Mouse (Mus musculus) gastrocnemius, postnatal 36 days (tissue): ENCODE data around the gene Plch1. TPM values are rescaled to one million over a fixed set of nuclear protein-coding genes. Genes with fewer than 3 reads are reported as not detected.

Source experiments
- DNase-seq, 2 experiments: peaks; one replicate each; pipeline ENCODE4 v3.0.0; 2022
- intact Hi-C: fragments of 180-260 bp; cut with DNase I; formaldehyde crosslinking; loops from one replicate; pipeline ENCODE4 v1.15.1; 2025
- long read RNA-seq, 2 experiments: library from polyadenylated mRNA; stranded (forward); transcript quantifications; one replicate each; pipeline ENCODE4 v2.0.0; 2021
- total RNA-seq, 2 experiments: library from RNA; stranded (reverse); gene quantifications; 2 replicates each; pipeline ENCODE4 v1.2.3; 2021

Gene Plch1
- total RNA-seq, result not detected
- long read RNA-seq, experiment 1, result 0 reads
- long read RNA-seq, experiment 2, result 0 reads

DNA sequence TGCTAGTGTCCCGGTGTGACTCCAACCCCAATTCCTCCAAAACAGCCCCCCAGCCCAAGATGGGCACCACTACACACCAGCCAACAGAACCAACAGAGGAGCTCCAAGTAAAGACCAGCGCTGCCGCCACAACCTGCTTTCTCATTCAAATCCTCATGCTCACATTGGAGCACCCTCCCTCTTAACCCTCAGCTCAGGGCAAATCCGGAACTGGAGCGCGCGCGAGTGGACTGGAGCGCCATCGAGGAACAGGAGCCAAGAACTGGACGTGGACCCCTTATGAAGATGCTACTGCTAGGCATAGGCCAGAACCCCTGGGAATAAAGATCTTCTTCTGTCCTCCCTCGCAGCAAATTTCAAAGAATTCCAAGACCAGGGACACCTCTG lies at the start of gene Plch1:
Gene Plch1, minus strand, starts transcription at position 164 of the 387 bp plus-strand sequence.
- intact Hi-C loops, result no loop called here
- DNase-seq, result no peak

DNA sequence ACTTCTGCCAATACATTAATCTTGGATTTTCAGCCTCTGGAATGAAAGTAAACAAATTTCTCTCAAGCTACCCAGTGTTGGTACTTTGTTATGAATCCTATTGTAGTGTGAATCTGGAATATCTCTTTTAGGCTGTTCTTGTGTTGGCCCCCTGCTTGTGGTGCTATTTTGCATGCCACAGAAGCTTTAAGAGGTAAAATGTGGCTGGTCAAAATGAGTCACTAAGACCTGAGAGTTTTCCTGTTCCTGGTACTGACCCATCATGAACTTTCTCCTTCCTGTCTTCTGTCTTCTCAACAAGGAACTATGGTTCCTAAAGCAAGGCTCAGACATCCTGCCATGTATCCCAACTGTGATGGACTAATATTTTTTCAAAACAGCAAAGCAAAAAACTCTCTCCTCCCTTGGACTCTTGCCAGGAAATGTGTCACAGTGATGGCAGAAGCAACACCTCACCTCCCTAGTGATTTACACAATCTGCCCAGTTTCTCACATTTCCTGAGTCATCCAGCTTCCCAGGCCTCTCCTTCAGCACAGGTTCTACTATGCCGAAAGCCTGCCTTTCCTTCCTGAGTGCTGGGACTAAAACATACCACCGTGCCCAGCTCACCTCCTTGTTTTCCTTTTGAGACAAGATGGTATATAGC lies 42.1 kb upstream of the Plch1 start:
- intact Hi-C loops, result no loop called here
- DNase-seq, result no peak

DNA sequence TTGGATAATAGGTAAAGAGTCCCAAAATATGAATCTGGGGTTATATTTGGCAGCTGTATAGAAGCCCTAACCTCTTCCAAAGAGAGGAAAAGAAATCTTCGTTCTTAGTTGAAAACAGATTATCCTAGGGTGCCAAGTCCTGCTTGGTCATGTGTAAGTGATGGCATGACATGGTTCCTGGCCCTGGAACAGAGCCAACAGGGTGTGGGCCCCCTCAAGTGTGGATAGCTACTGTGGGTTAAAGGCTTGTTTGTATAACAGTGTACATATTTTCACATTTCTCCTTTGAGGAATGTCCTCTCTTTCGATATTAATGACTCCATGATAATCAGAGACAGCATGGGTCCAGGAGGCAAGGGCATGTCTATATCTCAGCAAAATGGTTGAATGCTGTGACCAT lies 39.7 kb upstream of the Plch1 start:
- intact Hi-C loops, result no loop called here
- no peak for DNase-seq

DNA sequence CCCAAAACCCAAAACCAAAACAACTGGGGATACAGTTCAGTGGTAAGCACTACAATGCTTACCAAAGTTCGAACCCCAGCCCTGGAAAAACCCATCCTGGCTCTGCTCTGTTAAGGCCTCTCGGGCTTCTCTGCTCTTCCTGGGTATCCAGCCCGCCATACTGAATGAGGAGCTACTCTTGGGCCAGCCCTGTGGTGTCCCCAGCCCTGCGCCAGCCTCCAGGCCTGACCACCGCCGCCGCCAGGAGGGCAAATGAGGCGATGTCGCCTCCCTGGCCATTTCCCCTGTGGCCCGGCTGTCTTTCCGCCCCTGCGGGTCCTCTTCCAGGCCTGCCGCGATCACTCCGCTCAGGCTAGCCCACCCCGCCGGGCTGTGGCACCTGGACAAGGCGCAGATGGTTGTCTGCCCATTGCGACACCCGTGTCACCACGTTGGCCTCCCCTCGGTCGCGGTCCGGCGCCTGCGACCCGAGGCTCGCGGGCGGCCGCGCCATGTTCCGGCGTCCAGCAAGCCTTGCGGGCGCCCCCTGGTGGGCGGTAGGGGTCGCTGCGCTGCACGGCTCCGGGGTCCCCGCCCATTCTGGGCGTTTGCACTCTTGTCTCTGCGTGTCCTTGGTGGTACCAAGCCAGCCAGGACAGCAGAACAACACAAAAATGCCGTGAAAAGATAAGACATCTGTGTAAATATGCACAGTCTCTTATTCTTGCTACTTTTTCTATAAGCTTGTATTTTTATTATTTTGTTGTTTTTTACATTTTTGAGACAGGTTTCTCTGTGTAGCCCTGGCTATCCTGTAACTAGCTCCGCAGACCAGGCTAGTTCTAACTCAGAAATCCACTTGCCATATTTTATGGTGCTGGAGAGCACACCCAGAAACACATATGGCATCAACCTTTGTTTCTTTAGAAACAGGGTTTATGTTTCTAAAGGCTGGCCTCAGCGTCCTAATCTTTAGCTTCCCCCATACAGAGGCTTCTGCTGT lies 29.9 kb upstream of the Plch1 start, which contains the start of gene E130311K13Rik:
Gene E130311K13Rik, minus strand, starts transcription at position 595 of the 982 bp plus-strand sequence.
- DNase-seq, result peak; percentile 83 to 87
- intact Hi-C loops, result loop anchor here (5.0 kb wide), 1 partner anchor 377 kb away; no protein-coding TSS in a partner anchor

DNA sequence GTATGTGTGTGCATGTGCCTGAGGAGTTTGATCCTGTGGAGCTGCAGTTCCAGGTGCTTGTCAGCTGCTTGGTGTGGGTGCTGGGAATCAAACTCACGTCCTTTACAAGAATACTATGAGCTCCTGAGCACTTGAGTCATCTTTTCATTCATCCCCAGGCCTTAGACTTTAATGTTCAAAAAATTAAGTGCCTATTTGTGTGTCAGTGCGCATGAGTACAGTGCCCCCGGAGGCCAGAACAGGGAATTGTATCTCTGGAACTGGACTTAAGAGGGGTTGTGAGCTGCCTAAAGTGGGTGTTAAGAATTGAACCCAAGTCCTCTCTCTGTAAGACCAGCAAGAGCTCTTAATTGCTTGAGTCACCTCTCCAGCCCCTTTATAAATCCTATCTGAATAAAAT lies 20.4 kb upstream of the Plch1 start:
- DNase-seq, result no peak
- intact Hi-C loops, result no loop called here

DNA sequence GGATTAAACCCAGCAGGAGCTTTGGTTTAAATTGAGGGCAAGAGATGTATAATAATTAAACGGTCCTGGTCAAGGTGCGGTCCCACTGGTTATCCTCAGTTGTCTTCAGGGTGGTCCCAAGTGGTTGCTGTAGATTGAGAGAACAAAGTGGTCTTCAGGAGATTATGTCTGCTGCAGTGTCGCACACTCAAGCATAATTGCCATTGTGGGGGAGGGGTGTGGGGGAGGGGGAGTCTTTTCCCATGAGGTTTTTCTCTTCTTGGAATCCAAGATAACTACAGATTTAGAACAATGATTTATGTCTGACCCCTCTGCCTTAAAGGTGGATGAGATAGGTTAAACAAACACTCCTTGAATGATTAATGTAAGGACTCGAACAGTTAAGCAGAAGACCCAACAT lies 11.0 kb upstream of the Plch1 start:
- no peak for DNase-seq
- intact Hi-C loops, result no loop called here

DNA sequence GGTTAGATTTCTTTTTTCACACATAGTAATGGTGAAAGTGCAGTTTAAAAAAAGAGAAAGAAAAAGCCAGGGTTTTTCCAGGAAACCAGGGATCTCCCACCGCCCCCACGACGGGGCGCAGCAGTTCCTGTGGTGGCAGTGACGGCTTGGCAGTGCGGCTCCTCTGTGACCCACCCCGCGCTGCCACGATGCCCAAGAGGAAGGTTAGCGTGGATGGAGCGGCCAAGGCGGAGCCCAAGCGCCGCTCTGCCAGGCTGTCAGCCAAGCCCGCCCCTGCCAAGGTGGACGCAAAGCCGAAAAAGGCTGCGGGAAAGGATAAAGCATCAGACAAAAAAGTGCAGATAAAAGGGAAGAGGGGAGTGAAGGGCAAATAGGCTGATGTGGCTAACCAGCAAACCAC lies 6.0 kb upstream of the Plch1 start:
- intact Hi-C loops, result no loop called here
- DNase-seq, result no peak

DNA sequence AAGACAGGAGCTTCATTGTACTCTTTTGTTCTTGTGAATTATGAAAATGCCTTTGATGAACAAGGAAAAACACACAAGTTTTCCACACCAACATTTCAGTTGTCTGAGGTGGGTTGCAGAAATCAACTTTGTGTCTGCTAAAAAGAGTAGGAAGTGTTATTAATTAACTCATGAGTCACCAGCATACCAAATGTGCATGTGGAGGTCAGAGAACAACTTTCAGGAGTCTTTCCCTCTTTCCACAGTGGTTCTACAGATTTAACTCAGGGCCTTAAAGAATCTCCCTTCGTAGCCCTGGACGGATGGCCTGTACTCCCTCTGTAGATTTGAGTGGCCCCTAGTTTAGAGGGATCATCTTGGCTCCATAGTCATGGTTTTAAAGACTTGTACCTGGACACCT lies 4.9 kb upstream of the Plch1 start:
- DNase-seq, result no peak
- intact Hi-C loops, result no loop called here

DNA sequence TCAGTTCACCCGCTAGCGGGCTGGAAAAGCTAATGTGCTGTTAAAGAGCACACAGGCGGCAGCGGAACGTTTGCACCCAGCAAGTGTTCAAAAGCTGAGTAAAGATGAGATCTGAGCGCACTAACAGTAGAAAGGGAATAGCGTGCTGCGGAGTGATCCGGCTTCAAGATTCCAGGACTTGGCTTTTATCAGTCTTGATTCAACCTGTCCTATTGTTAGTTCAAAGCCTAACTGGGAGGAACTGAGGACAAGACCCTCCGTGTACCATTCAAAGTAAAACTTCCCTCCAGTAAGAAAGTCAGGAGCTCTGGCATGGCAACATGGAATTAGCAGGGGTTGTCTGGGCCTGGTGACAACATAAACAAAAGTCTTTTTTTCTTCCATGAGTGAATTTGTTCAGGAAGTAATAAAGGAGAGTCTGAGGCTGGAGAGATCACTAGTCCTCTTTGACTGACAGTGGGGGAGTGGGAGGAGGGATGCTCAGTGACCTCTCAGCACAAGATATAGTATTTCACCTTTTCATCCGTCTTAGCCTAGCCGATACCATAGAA lies 824 bp upstream of the Plch1 start:
- intact Hi-C loops, result no loop called here
- DNase-seq, result no peak

DNA sequence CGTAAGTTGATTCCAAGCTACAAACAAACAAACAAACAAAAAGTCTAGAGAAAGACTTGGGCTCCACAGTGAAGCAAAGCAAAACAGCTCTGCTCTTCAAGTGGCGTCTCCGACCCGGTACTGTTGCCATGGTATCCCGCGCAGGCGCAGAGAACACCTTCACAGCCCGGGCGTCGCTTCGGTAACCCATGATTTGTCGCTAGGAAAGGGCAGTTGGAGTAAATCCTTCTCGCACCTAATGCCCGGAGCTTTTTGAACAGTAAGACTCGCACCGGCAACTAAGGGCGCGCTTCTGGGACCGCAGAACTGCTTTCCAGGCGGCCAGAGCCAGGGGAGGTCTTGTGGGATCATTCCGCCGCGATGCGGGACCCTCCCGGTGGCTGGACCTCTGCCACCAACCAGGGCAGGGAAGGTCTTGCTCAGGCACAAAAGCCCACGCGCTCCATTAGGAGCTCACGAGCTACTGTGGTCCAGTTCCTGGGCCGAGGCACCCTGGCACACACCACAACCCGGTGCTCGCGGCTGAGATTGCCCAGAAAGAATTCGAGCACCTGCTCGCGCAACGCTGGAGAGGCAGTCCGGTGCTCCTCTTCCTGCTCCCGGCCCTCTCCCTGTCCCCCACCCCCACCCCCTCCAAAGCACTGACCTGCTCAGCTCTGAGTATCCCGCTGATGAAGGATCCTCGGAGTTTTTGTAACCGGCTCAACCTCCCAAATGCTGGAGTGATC lies 527 bp downstream of the Plch1 start:
- intact Hi-C loops, result no loop called here
- DNase-seq, result peak; percentile 34 to 43

DNA sequence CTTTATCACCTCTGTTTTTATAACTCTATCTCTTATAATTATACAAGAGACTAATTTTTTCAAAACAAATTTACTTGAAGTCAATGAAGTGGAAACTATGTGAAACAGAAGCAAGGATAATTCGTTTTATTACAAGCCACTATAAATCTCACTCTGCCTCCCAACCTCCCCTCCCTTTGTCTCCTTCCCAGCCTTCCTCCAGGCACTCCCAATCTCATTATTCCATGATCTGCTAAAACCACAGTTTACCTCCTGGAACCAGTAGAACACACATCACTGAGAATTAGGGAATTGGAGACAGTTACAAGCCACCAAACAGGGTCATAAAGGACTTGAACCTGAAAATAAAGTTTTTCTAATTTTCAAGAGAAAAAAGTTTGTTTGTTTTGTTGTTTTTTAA lies 2.1 kb downstream of the Plch1 start:
- no peak for DNase-seq
- intact Hi-C loops, result no loop called here

DNA sequence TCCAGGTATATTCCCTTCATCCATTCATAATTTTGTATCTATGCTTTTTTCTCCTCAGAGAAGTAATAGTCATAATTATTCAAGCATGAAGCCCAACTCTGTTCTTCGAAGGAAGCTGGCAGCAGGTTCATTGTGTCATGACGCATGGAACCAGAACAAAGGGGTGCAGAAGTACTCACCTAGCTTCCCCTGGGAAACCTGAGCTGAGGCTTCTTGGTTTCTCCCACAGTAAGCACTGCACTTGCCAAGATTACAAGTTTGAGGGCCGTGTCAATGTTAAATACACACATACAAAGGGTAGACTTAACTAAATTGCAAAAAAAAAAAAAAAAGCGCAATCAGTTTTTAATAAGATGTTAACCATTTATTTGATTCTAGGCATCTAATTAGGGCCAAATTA lies 3.0 kb downstream of the Plch1 start:
- intact Hi-C loops, result no loop called here
- DNase-seq, result no peak

DNA sequence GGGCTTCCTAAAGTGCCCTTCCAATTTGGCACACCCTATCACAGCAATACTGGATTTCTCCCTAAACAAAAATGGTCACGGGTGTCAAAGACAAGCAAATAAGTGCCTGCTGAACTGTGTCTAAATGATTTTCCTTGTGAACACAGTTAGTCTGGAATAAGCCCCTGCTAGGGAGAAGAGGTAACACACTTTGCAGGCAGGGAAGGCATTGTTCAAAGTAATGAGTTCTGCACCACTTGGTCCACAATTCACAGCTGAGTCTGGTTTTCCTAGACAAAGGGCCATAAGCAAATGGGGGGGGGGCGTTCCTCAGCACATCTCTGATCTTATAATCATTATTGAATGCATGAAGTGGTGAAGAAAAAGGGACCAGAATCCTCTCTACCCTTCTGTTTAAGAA lies 3.5 kb downstream of the Plch1 start:
- no peak for DNase-seq
- intact Hi-C loops, result no loop called here

DNA sequence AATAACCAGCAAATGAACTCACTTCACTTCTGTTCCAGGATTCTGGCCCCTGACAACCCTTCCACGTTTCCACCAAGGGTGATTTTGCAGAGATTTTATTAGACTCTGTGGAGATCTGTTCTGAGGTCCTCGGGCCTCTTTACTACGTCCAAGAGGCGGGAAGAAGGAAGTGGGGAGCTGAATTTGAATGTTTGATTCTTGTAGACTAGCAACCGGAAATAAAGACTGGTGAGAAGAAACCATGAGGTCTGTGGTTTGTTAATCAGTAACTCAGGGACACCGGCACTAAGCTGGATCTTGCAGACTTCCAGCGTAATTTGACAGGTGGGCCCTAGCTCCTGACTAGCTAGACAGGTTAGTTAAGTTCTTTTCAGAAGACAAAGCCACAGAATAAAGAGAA lies 5.6 kb downstream of the Plch1 start:
- DNase-seq, result no peak
- intact Hi-C loops, result no loop called here

DNA sequence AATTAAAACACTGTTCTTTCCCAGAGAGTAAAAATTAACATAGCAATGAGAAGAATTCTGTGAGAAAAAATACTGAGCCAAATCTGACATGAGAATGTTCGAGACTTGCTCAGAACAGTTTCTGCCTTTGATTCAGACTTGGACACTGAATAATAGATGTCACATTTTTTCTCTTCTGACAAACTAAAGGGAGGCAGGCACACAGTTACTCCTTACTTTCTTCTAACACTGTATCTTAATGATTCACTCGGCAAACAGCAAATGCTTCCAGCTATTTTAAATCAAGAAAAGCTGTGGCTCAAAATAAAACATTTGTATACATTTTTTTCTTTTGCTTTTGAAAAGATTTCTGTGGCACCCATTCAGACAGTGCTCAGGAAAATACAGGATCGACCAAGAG lies 7.1 kb downstream of the Plch1 start:
- DNase-seq, result no peak
- intact Hi-C loops, result no loop called here

DNA sequence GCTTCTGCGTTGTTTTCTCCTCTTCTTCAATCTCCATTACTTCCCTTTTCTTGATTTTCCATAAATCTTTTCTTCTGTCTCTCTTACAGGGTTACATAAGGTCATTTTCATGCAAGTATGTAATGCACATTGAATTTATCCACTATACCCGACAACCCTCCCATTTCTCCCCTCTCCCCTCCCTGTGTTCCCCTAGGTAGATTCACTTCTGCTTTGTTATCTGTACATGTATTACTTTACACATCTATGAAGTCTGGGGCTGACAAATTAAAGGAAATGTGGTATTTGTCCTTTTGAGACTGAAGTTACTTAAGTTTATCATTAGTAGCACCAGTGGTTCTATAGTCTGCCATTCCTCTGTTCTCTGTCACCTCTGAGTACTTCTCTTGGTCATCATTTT lies 18.2 kb downstream of the Plch1 start:
- DNase-seq, result no peak
- intact Hi-C loops, result no loop called here

DNA sequence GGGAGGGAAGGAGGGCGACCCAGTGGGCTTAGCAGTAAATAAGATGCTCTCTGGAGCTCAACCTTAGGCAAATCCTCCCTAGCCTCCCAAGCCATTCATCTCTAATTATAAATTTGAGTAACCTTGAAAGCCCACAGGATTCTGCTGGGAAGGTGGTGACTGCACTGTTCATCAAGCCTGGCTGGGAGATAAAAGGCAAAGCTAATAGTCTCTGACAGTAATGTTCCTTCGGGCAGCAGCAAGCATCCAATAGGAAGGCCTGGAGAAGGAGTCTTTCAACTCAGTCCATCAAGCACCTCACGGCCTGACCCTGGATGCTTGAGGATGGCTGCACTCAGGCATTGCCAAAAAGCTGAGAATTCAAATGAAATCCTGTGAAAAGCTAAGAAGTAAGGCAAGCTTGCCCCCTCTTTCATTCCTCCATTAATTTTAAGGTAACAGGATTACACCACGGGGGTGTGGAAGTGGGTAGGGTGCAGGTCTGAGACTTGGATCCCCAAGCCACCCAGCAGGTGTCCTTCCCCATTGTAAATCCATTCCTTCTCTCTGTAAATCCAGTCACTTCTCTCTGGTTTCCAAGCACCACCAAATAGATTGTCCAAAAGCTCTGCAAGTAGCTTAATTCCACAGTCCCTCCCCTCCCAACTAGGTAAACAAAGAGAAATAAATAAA lies 20.1 kb downstream of the Plch1 start:
- intact Hi-C loops, result no loop called here
- no peak for DNase-seq

DNA sequence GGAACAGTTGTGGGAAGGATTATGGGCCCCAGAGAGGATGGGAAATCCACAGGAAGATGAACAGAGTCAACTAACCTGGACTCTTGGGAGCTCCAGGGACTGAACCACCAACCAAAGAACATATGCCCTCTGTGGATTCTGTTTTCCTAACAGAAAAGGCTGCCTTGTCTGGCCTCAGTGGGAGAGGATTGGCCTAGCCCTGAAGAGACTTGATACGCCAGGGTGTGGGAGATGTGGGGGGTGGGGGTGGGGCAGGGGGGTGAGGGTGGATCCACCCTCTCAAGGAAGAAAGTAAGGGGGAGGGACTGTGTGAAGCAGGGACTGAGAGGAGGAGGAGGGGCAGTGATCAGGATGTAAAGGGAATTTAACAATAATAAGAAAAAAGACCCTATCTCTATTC lies 26.5 kb downstream of the Plch1 start:
- no peak for DNase-seq
- intact Hi-C loops, result no loop called here

DNA sequence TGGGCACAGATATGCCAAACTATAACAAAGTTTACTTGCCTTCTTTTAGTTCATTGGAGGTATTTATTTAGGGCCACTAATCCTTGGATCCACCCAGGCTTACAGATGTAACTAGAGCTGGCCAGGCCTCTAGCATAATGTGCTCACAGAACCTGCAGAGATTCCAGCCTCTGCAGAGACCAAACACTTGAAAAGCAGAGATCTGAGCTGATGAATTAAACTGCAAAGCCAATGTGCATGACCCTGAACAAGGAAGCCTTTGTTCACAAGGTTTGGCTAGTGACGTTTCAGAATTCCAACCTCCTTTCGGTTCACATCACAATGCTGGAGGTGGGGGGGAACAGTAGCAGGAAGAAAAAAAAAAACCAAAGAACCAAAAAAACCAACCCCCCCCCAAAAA lies 28.0 kb downstream of the Plch1 start:
- no peak for DNase-seq
- intact Hi-C loops, result no loop called here

DNA sequence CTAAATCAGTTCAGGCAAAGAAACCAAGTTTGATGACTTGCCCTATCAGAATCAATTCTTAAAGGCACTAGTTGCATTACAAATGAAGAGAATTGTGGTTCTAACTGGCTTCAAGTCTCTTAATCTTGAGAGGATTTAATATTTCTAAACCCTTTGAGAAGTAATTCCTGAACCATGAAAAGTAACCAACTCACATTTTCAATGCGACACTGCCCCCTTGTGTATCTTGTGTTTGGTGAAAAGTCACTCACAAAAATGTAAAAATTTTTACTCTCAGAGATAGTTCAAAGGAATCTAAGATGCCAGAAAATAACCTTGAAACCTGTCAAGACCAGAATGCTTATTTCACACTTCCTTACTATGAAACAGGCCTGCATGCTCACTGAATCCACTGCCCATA lies 31.0 kb downstream of the Plch1 start:
- DNase-seq, result peak in 1 of 2 experiments; percentile 7
- intact Hi-C loops, result loop anchor here (5.0 kb wide), 2 partner anchors 296 to 311 kb away; no protein-coding TSS in a partner anchor
